Mouse (Mus musculus) bone marrow macrophage, adult 2 months (primary cell): ENCODE measurements around the gene Nsun6.

Experiments
- CTCF ChIP-seq: IDR thresholded peaks from 2 replicates; pipeline ENCODE4 v1.5.1; 2012; ENCODE audit warnings: low read depth, mild to moderate bottlenecking, low read length, moderate library complexity
- POLR2A ChIP-seq: IDR thresholded peaks from 2 replicates; pipeline ENCODE4 v1.6.1; 2012; ENCODE audit warnings: mild to moderate bottlenecking, low read depth, low read length, borderline replicate concordance

GRCm38 (mm10) chr2:15038705-15039104 is 16.2 kb downstream of the Nsun6 start:
- TF ChIP-seq CTCF (no peak), POLR2A (no peak)
